Mouse (Mus musculus): ENCODE data around the gene Depdc1b.

Gene Depdc1b

GRCm38 (mm10) chr13:108347016-108347415 is 30.9 kb downstream of the Depdc1b start:
- in situ Hi-C loops (cut with MboI; ENCODE audit: low sequenced_read_pairs) = loop anchor here (10.0 kb wide), 1 partner anchor 868 kb away; no protein-coding TSS in a partner anchor

- in situ Hi-C loops (cut with MboI; ENCODE audit: low sequenced_read_pairs) = loop anchor here (10.0 kb wide), 1 partner anchor 865 kb away; no protein-coding TSS in a partner anchor
Observed at GRCm38 (mm10) chr13:108349624-108350023, 33.5 kb downstream of the Depdc1b start.

GRCm38 (mm10) chr13:108353781-108354180 is 37.6 kb downstream of the Depdc1b start:
- in situ Hi-C loops (cut with MboI; ENCODE audit: low sequenced_read_pairs) = no loop called here

GRCm38 (mm10) chr13:108354804-108355552 is 38.8 kb downstream of the Depdc1b start:
- in situ Hi-C loops (cut with MboI; ENCODE audit: low sequenced_read_pairs) = no loop called here

GRCm38 (mm10) chr13:108357362-108357761 is 41.2 kb downstream of the Depdc1b start:
- in situ Hi-C loops (cut with MboI; ENCODE audit: low sequenced_read_pairs) = no loop called here

GRCm38 (mm10) chr13:108358228-108358627 is 42.1 kb downstream of the Depdc1b start:
- in situ Hi-C loops (cut with MboI; ENCODE audit: low sequenced_read_pairs) = no loop called here

- in situ Hi-C loops (cut with MboI; ENCODE audit: low sequenced_read_pairs) = no loop called here
Observed at GRCm38 (mm10) chr13:108367496-108367895, 51.4 kb downstream of the Depdc1b start.

GRCm38 (mm10) chr13:108370241-108370941 is 54.3 kb downstream of the Depdc1b start:
- in situ Hi-C loops (cut with MboI; ENCODE audit: low sequenced_read_pairs) = no loop called here

GRCm38 (mm10) chr13:108371352-108371921 is 55.3 kb downstream of the Depdc1b start:
- in situ Hi-C loops (cut with MboI; ENCODE audit: low sequenced_read_pairs) = no loop called here

- in situ Hi-C loops (cut with MboI; ENCODE audit: low sequenced_read_pairs) = no loop called here
Observed at GRCm38 (mm10) chr13:108373231-108373630, 57.1 kb downstream of the Depdc1b start.

- in situ Hi-C loops (cut with MboI; ENCODE audit: low sequenced_read_pairs) = no loop called here
Observed at GRCm38 (mm10) chr13:108376637-108377036, 60.5 kb downstream of the Depdc1b start.

GRCm38 (mm10) chr13:108381161-108381560 is 65.0 kb downstream of the Depdc1b start:
- in situ Hi-C loops (cut with MboI; ENCODE audit: low sequenced_read_pairs) = no loop called here

GRCm38 (mm10) chr13:108383051-108383450 is 66.9 kb downstream of the Depdc1b start:
- in situ Hi-C loops (cut with MboI; ENCODE audit: low sequenced_read_pairs) = no loop called here

GRCm38 (mm10) chr13:108386058-108386457 is 69.9 kb downstream of the Depdc1b start:
- in situ Hi-C loops (cut with MboI; ENCODE audit: low sequenced_read_pairs) = no loop called here

GRCm38 (mm10) chr13:108390565-108390964 is 74.4 kb downstream of the Depdc1b start:
- in situ Hi-C loops (cut with MboI; ENCODE audit: low sequenced_read_pairs) = no loop called here

GRCm38 (mm10) chr13:108403197-108403596 is 87.1 kb downstream of the Depdc1b start:
- in situ Hi-C loops (cut with MboI; ENCODE audit: low sequenced_read_pairs) = no loop called here

GRCm38 (mm10) chr13:108404372-108404771 is 88.2 kb downstream of the Depdc1b start:
- in situ Hi-C loops (cut with MboI; ENCODE audit: low sequenced_read_pairs) = no loop called here

- in situ Hi-C loops (cut with MboI; ENCODE audit: low sequenced_read_pairs) = no loop called here
Observed at GRCm38 (mm10) chr13:108415464-108415863, 99.3 kb downstream of the Depdc1b start.

GRCm38 (mm10) chr13:108418741-108419507 is 102.8 kb downstream of the Depdc1b start:
- in situ Hi-C loops (cut with MboI; ENCODE audit: low sequenced_read_pairs) = no loop called here

- in situ Hi-C loops (cut with MboI; ENCODE audit: low sequenced_read_pairs) = no loop called here
Observed at GRCm38 (mm10) chr13:108426322-108426721, 110.2 kb downstream of the Depdc1b start.

- in situ Hi-C loops (cut with MboI; ENCODE audit: low sequenced_read_pairs) = no loop called here
Observed at GRCm38 (mm10) chr13:108428809-108429208, 112.7 kb downstream of the Depdc1b start.
